Mouse (Mus musculus) thymus, adult 2 months (tissue): ENCODE results near the gene Edn2.

Experiments
- CTCF ChIP-seq: fragments of 200-500 bp; IDR thresholded peaks from 2 replicates; pipeline ENCODE4 v1.5.1; 2012; ENCODE audit warnings: mild to moderate bottlenecking, control low read depth, low read length, moderate library complexity, borderline replicate concordance; ENCODE audit not compliant: control insufficient read depth, poor library complexity, insufficient read depth; ENCODE audit errors: extremely low read depth
- POLR2A ChIP-seq: fragments of 200-500 bp; IDR thresholded peaks from 2 replicates; pipeline ENCODE4 v1.6.1; 2012; ENCODE audit warnings: mild to moderate bottlenecking, low read length, control low read depth, moderate library complexity; ENCODE audit not compliant: control insufficient read depth, poor library complexity, insufficient read depth; ENCODE audit errors: extremely low read depth

GRCm38 (mm10) chr4:120186441-120186840 is 25.4 kb downstream of the Edn2 start:
- TF ChIP-seq CTCF (no peak), POLR2A (no peak)
